Mouse (Mus musculus): Measurements from ENCODE around the gene Kat2b. TPM values are rescaled to one million over a fixed set of nuclear protein-coding genes. Genes with fewer than 3 reads are reported as not detected.

Kat2b gene
- polyA plus RNA-seq, 1 experiment: 2.4 TPM

- H3K27me3 ChIP-seq (ENCODE audit: control insufficient read depth, insufficient read depth, insufficient read length): no peaks in the 10 kb centered on the region
- H3K79me3 ChIP-seq (ENCODE audit: low read depth): no peaks in the 10 kb centered on the region
- H3K4me3 ChIP-seq (ENCODE audit: insufficient read depth, poor library complexity, severe bottlenecking): no peak overlapping the region
- no peaks in the 10 kb centered on the region for H3K79me2 ChIP-seq (ENCODE audit: control insufficient read depth, insufficient read depth)
- no peak overlapping the region for H3ac ChIP-seq (ENCODE audit: control insufficient read depth, insufficient read length, low read depth)
- TF ChIP-seq MAX (IDR thresholded peaks at IDR 0.05): no peak
- no peak for TF ChIP-seq CEBPB (IDR thresholded peaks at IDR 0.05; ENCODE audit: low read depth)
- no peak for TF ChIP-seq MYOD1 (IDR thresholded peaks at IDR 0.05; ENCODE audit: control insufficient read depth, insufficient read length, low read depth)
- no peak for TF ChIP-seq CTCF (IDR thresholded peaks at IDR 0.05; ENCODE audit: control insufficient read depth, insufficient read depth, insufficient read length)
- TF ChIP-seq USF1 (IDR thresholded peaks at IDR 0.05; ENCODE audit: low read depth): no peak
- no peak for TF ChIP-seq MYOG (IDR thresholded peaks at IDR 0.05; ENCODE audit: control insufficient read depth, extremely low read depth, insufficient read length)
- no peak for TF ChIP-seq FOSL1 (IDR thresholded peaks at IDR 0.05; ENCODE audit: insufficient read depth, low read length, poor library complexity, severe bottlenecking)
- H3K36me3 ChIP-seq (ENCODE audit: control insufficient read depth, insufficient read depth): no peaks in the 10 kb centered on the region
These were observed 50.8 kb downstream of the Kat2b start for GRCm38 (mm10) chr17:53617295-53617957.

- Histone ChIP-seq H3K79me3 (ENCODE audit: low read depth) (no peaks in the 10 kb centered on the region), H3K36me3 (ENCODE audit: control insufficient read depth, insufficient read depth) (no peaks in the 10 kb centered on the region), H3K27me3 (ENCODE audit: control insufficient read depth, insufficient read depth, insufficient read length) (no peaks in the 10 kb centered on the region), H3K4me3 (ENCODE audit: insufficient read depth, poor library complexity, severe bottlenecking) (no peak overlapping the region), H3ac (ENCODE audit: control insufficient read depth, insufficient read length, low read depth) (no peak overlapping the region), H3K79me2 (ENCODE audit: control insufficient read depth, insufficient read depth) (no peaks in the 10 kb centered on the region)
- TF ChIP-seq USF1 (IDR thresholded peaks at IDR 0.05; ENCODE audit: low read depth) (no peak), MYOD1 (IDR thresholded peaks at IDR 0.05; ENCODE audit: control insufficient read depth, insufficient read length, low read depth) (no peak), CEBPB (IDR thresholded peaks at IDR 0.05; ENCODE audit: low read depth) (no peak), MAX (IDR thresholded peaks at IDR 0.05) (no peak), CTCF (IDR thresholded peaks at IDR 0.05; ENCODE audit: control insufficient read depth, insufficient read depth, insufficient read length) (no peak), FOSL1 (IDR thresholded peaks at IDR 0.05; ENCODE audit: insufficient read depth, low read length, poor library complexity, severe bottlenecking) (no peak), MYOG (IDR thresholded peaks at IDR 0.05; ENCODE audit: control insufficient read depth, extremely low read depth, insufficient read length) (no peak)
These were observed 51.7 kb downstream of the Kat2b start for GRCm38 (mm10) chr17:53618369-53618768.

GRCm38 (mm10) chr17:53619391-53619790, 52.7 kb downstream of the Kat2b start:
- Histone ChIP-seq H3ac (ENCODE audit: control insufficient read depth, insufficient read length, low read depth) (no peak overlapping the region), H3K79me2 (ENCODE audit: control insufficient read depth, insufficient read depth) (no peaks in the 10 kb centered on the region), H3K36me3 (ENCODE audit: control insufficient read depth, insufficient read depth) (no peaks in the 10 kb centered on the region), H3K27me3 (ENCODE audit: control insufficient read depth, insufficient read depth, insufficient read length) (no peaks in the 10 kb centered on the region), H3K79me3 (ENCODE audit: low read depth) (no peaks in the 10 kb centered on the region), H3K4me3 (ENCODE audit: insufficient read depth, poor library complexity, severe bottlenecking) (no peak overlapping the region)
- TF ChIP-seq MYOD1 (IDR thresholded peaks at IDR 0.05; ENCODE audit: control insufficient read depth, insufficient read length, low read depth) (no peak), FOSL1 (IDR thresholded peaks at IDR 0.05; ENCODE audit: insufficient read depth, low read length, poor library complexity, severe bottlenecking) (no peak), CEBPB (IDR thresholded peaks at IDR 0.05; ENCODE audit: low read depth) (no peak), MYOG (IDR thresholded peaks at IDR 0.05; ENCODE audit: control insufficient read depth, extremely low read depth, insufficient read length) (no peak), MAX (IDR thresholded peaks at IDR 0.05) (no peak), CTCF (IDR thresholded peaks at IDR 0.05; ENCODE audit: control insufficient read depth, insufficient read depth, insufficient read length) (no peak), USF1 (IDR thresholded peaks at IDR 0.05; ENCODE audit: low read depth) (no peak)

GRCm38 (mm10) chr17:53620611-53621010, 54.0 kb downstream of the Kat2b start:
- Histone ChIP-seq H3ac (ENCODE audit: control insufficient read depth, insufficient read length, low read depth) (no peak overlapping the region), H3K27me3 (ENCODE audit: control insufficient read depth, insufficient read depth, insufficient read length) (no peaks in the 10 kb centered on the region), H3K79me3 (ENCODE audit: low read depth) (no peaks in the 10 kb centered on the region), H3K36me3 (ENCODE audit: control insufficient read depth, insufficient read depth) (no peaks in the 10 kb centered on the region), H3K79me2 (ENCODE audit: control insufficient read depth, insufficient read depth) (no peaks in the 10 kb centered on the region), H3K4me3 (ENCODE audit: insufficient read depth, poor library complexity, severe bottlenecking) (no peak overlapping the region)
- TF ChIP-seq MYOG (IDR thresholded peaks at IDR 0.05; ENCODE audit: control insufficient read depth, extremely low read depth, insufficient read length): no peak
- no peak for TF ChIP-seq CEBPB (IDR thresholded peaks at IDR 0.05; ENCODE audit: low read depth)
- no peak for TF ChIP-seq CTCF (IDR thresholded peaks at IDR 0.05; ENCODE audit: control insufficient read depth, insufficient read depth, insufficient read length)

GRCm38 (mm10) chr17:53622125-53622524, 55.5 kb downstream of the Kat2b start:
- no peak for TF ChIP-seq CEBPB (IDR thresholded peaks at IDR 0.05; ENCODE audit: low read depth)
- no peak for TF ChIP-seq MYOD1 (IDR thresholded peaks at IDR 0.05; ENCODE audit: control insufficient read depth, insufficient read length, low read depth)
- H3K79me2 ChIP-seq (ENCODE audit: control insufficient read depth, insufficient read depth): no peaks in the 10 kb centered on the region
- H3K36me3 ChIP-seq (ENCODE audit: control insufficient read depth, insufficient read depth): no peaks in the 10 kb centered on the region
- H3K27me3 ChIP-seq (ENCODE audit: control insufficient read depth, insufficient read depth, insufficient read length): no peaks in the 10 kb centered on the region
- H3ac ChIP-seq (ENCODE audit: control insufficient read depth, insufficient read length, low read depth): no peak overlapping the region
- no peak overlapping the region for H3K4me3 ChIP-seq (ENCODE audit: insufficient read depth, poor library complexity, severe bottlenecking)
- no peaks in the 10 kb centered on the region for H3K79me3 ChIP-seq (ENCODE audit: low read depth)

GRCm38 (mm10) chr17:53623762-53624161, 57.1 kb downstream of the Kat2b start:
- no peak overlapping the region for H3K4me3 ChIP-seq (ENCODE audit: insufficient read depth, poor library complexity, severe bottlenecking)
- TF ChIP-seq FOSL1 (IDR thresholded peaks at IDR 0.05; ENCODE audit: insufficient read depth, low read length, poor library complexity, severe bottlenecking) (no peak), CEBPB (IDR thresholded peaks at IDR 0.05; ENCODE audit: low read depth) (no peak), CTCF (IDR thresholded peaks at IDR 0.05; ENCODE audit: control insufficient read depth, insufficient read depth, insufficient read length) (no peak), MYOG (IDR thresholded peaks at IDR 0.05; ENCODE audit: control insufficient read depth, extremely low read depth, insufficient read length) (no peak), USF1 (IDR thresholded peaks at IDR 0.05; ENCODE audit: low read depth) (no peak), MAX (IDR thresholded peaks at IDR 0.05) (no peak), MYOD1 (IDR thresholded peaks at IDR 0.05; ENCODE audit: control insufficient read depth, insufficient read length, low read depth) (no peak)
- H3ac ChIP-seq (ENCODE audit: control insufficient read depth, insufficient read length, low read depth): no peak overlapping the region
- no peaks in the 10 kb centered on the region for H3K79me2 ChIP-seq (ENCODE audit: control insufficient read depth, insufficient read depth)
- no peaks in the 10 kb centered on the region for H3K79me3 ChIP-seq (ENCODE audit: low read depth)
- no peaks in the 10 kb centered on the region for H3K27me3 ChIP-seq (ENCODE audit: control insufficient read depth, insufficient read depth, insufficient read length)
- H3K36me3 ChIP-seq (ENCODE audit: control insufficient read depth, insufficient read depth): no peaks in the 10 kb centered on the region

Data from C2C12 (cell line).